In genomic region chr7:95143037-95143436, GRCm38 (mm10) we compare ENCODE assay signal across 12 mouse cellular contexts.
"Had no signal": no experiment of that assay in that cellular context is flagged by ENCODE, and none has a peak within 500 bp of the region (broad histone marks: within the 10 kb centered on the region; RNA-seq: fewer than 3 reads in every experiment).

No protein-coding gene starts in this region.

- H3K27me3 ChIP-seq: limb, embryonic 13.5 days; neural tube, embryonic 15.5 days; stomach, embryonic 15.5 days had no signal

- H3K4me3 ChIP-seq: limb, embryonic 13.5 days; neural tube, embryonic 15.5 days; stomach, embryonic 15.5 days had no signal

- H3K36me3 ChIP-seq: limb, embryonic 13.5 days; neural tube, embryonic 15.5 days; stomach, embryonic 15.5 days had no signal

- H3K9me3 ChIP-seq: limb, embryonic 13.5 days; neural tube, embryonic 15.5 days; stomach, embryonic 15.5 days had no signal

- DNase-seq: kidney, adult 8-10 months; kidney, postnatal 10 days; left cerebral cortex, postnatal 4 days; lung, adult 18-20 months; right cerebral cortex, postnatal 4 days; thymus, adult 2 months; thymus, postnatal 36 days had no signal

- H3K4me2 ChIP-seq: limb, embryonic 13.5 days; neural tube, embryonic 15.5 days; stomach, embryonic 15.5 days had no signal

- ATAC-seq: intestine, embryonic 16.5 days had no signal

- H3K27ac ChIP-seq: limb, embryonic 13.5 days; liver, embryonic 14.5 days; neural tube, embryonic 15.5 days; stomach, embryonic 15.5 days had no signal

- H3K4me1 ChIP-seq: limb, embryonic 13.5 days; neural tube, embryonic 15.5 days; stomach, embryonic 15.5 days had no signal

- H3K9ac ChIP-seq: limb, embryonic 13.5 days; liver, embryonic 14.5 days; neural tube, embryonic 15.5 days; stomach, embryonic 15.5 days had no signal
